In the genomic region with DNA sequence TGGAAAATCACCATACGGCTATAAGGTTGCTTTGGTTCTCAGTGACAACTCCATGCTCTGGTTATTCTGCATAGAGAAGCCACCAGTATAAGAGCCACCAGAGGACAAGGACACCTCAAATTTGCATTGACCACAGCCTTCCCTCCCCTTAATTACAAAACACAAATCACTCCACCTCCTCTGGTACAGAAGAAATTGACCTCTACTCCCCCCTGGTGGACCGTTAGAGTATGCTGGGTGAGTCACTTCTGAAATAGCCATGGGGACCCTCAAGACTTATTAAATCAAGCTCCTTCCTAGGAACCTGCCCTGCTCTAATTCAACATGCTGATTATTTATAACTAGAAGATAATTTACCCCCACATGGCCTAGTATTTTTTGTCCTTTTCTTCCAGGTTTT, we compare ENCODE assay signal across 7 mouse cellular contexts.
DNase-seq lines count a peak whose midpoint lies in the region; ATAC-seq lines count a peak whose summit lies in the region.

No protein-coding gene starts in this region.

- no peaks in the 10 kb centered on the region for H3K9me3 ChIP-seq in kidney, embryonic 14.5 days (ENCODE audit: control insufficient read depth, low read length)
- no peaks in the 10 kb centered on the region for H3K9me3 ChIP-seq in embryonic facial prominence, embryonic 10.5 days

- H3K9ac ChIP-seq in kidney, embryonic 14.5 days (ENCODE audit: low read depth, low read length) = no peak overlapping the region

- peak; percentile 11 for DNase-seq in kidney, adult 9 months
- peak; percentile 1 for DNase-seq in thymus, postnatal 25 days
- DNase-seq in thymus, postnatal 36 days = no peak
- peak; percentile 26 for DNase-seq in embryonic facial prominence, embryonic 10.5 days (ENCODE audit: low spot score)
- peak; percentile 12 for DNase-seq in thymus, postnatal 4 days
- DNase-seq in urinary bladder, postnatal 36 days (ENCODE audit: low spot score in 2 of 2) = no peak

- H3K4me1 ChIP-seq in kidney, embryonic 14.5 days (ENCODE audit: control insufficient read depth, insufficient read depth, low read length) = no peaks in the 10 kb centered on the region
- peaks cover 7% of the 10 kb centered on the region for H3K4me1 ChIP-seq in embryonic facial prominence, embryonic 10.5 days

- H3K27ac ChIP-seq in kidney, embryonic 14.5 days (ENCODE audit: low read depth, low read length) = no peak overlapping the region
- H3K27ac ChIP-seq in embryonic facial prominence, embryonic 10.5 days (replicated peaks) = no peak overlapping the region

- WGBS in kidney, embryonic 14.5 days = 42% methylated on average over 2 of the region's 2 CpGs
- WGBS in embryonic facial prominence, embryonic 10.5 days = 43% methylated on average over 2 of the region's 2 CpGs

- H3K36me3 ChIP-seq in kidney, embryonic 14.5 days (ENCODE audit: control insufficient read depth, insufficient read depth, low read length) = no peaks in the 10 kb centered on the region
- no peaks in the 10 kb centered on the region for H3K36me3 ChIP-seq in embryonic facial prominence, embryonic 10.5 days (replicated peaks)

- no peak for ATAC-seq in kidney, embryonic 14.5 days (ENCODE audit: low FRiP score, low TSS enrichment)

- H3K4me3 ChIP-seq in kidney, embryonic 14.5 days (ENCODE audit: low read length) = no peak overlapping the region
- no peak overlapping the region for H3K4me3 ChIP-seq in embryonic facial prominence, embryonic 10.5 days

- H3K4me2 ChIP-seq in kidney, embryonic 14.5 days (replicated peaks; ENCODE audit: low read depth, low read length) = no peak overlapping the region

- no peaks in the 10 kb centered on the region for H3K27me3 ChIP-seq in kidney, embryonic 14.5 days (ENCODE audit: control insufficient read depth, insufficient read depth, low read length)
- no peaks in the 10 kb centered on the region for H3K27me3 ChIP-seq in embryonic facial prominence, embryonic 10.5 days (replicated peaks; ENCODE audit: low read depth, poor library complexity, severe bottlenecking)

Comparison
In these comparisons a context has a peak if more than half of its experiments do, and no peak if none do; other contexts are left out.
1. DNase-seq: peak in kidney, adult 9 months (single experiment), thymus, postnatal 25 days (single experiment), embryonic facial prominence, embryonic 10.5 days (single experiment) and thymus, postnatal 4 days (single experiment); none in thymus, postnatal 36 days (0 of 2) and urinary bladder, postnatal 36 days (0 of 2).